Mouse (Mus musculus): ENCODE results near the gene Plxdc1. TPM values are rescaled to one million over a fixed set of nuclear protein-coding genes. Genes with fewer than 3 reads are reported as not detected.

Gene Plxdc1
- polyA plus RNA-seq, 1 experiment from 2014 or later, result 0.40 TPM

- Histone ChIP-seq H3K4me2 (replicated peaks; ENCODE audit: low read depth) (peak within 1 kb of the TSS; percentile 54), H3K27ac (replicated peaks) (peak within 1 kb of the TSS; percentile 86), H3K27me3 (ENCODE audit: control insufficient read depth, insufficient read depth, low read length) (no peaks in the 10 kb centered on the region), H3K36me3 (ENCODE audit: control insufficient read depth, insufficient read depth, low read length) (no peaks in the 10 kb centered on the region), H3K9ac (ENCODE audit: low read length) (peak within 1 kb of the TSS; percentile 63), H3K9me3 (ENCODE audit: control insufficient read depth, low read length) (no peaks in the 10 kb centered on the region), H3K4me1 (replicated peaks; ENCODE audit: control insufficient read depth, insufficient read depth) (no peaks in the 10 kb centered on the region), H3K4me3 (ENCODE audit: low read depth, low read length) (peak within 1 kb of the TSS; percentile 54)
- peak; percentile 79 for TF ChIP-seq CTCF (IDR thresholded peaks at IDR 0.05; ENCODE audit: low read depth)
- TF ChIP-seq EP300 (optimal IDR thresholded peaks at IDR 0.05), result peak; percentile 82
- peak; percentile 96 for DNase-seq (ENCODE audit: low spot score)
- ATAC-seq (ENCODE audit: low FRiP score, low TSS enrichment), result peak; percentile 96
- WGBS, result under 1% methylated on average over 37 of the region's 37 CpGs
Measured at GRCm38 (mm10) chr11:97883918-97884600, 102.2 kb downstream of the Plxdc1 start, which contains the start of gene Fbxo47. TSS of gene Fbxo47 (minus strand) at chr11:97884154.

- no peaks in the 10 kb centered on the region for H3K9me3 ChIP-seq (ENCODE audit: control insufficient read depth, low read length)
- ATAC-seq (ENCODE audit: low FRiP score, low TSS enrichment), result peak; percentile 32
- peak overlapping the region; percentile 79 for H3K27ac ChIP-seq (replicated peaks)
- H3K4me3 ChIP-seq (ENCODE audit: low read depth, low read length), result peak overlapping the region; percentile 54
- WGBS, result 5% methylated on average over 26 of the region's 26 CpGs
- H3K36me3 ChIP-seq (ENCODE audit: control insufficient read depth, insufficient read depth, low read length), result no peaks in the 10 kb centered on the region
- H3K4me1 ChIP-seq (replicated peaks; ENCODE audit: control insufficient read depth, insufficient read depth), result no peaks in the 10 kb centered on the region
- peak; percentile 79 for DNase-seq (ENCODE audit: low spot score)
- TF ChIP-seq CTCF (IDR thresholded peaks at IDR 0.05; ENCODE audit: low read depth) (no peak), EP300 (optimal IDR thresholded peaks at IDR 0.05) (no peak)
- H3K9ac ChIP-seq (ENCODE audit: low read length), result peak overlapping the region; percentile 63
- no peaks in the 10 kb centered on the region for H3K27me3 ChIP-seq (ENCODE audit: control insufficient read depth, insufficient read depth, low read length)
- peak overlapping the region; percentile 54 for H3K4me2 ChIP-seq (replicated peaks; ENCODE audit: low read depth)
Measured at GRCm38 (mm10) chr11:97883542-97883917, 102.7 kb downstream of the Plxdc1 start.

GRCm38 (mm10) chr11:97880362-97880761 is 105.9 kb downstream of the Plxdc1 start:
- no peaks in the 10 kb centered on the region for H3K36me3 ChIP-seq (ENCODE audit: control insufficient read depth, insufficient read depth, low read length)
- no peak overlapping the region for H3K27ac ChIP-seq (replicated peaks)
- H3K4me2 ChIP-seq (replicated peaks; ENCODE audit: low read depth), result no peak overlapping the region
- H3K27me3 ChIP-seq (ENCODE audit: control insufficient read depth, insufficient read depth, low read length), result no peaks in the 10 kb centered on the region
- WGBS, result 85% methylated on average over 4 of the region's 4 CpGs
- DNase-seq (ENCODE audit: low spot score), result no peak
- TF ChIP-seq CTCF (IDR thresholded peaks at IDR 0.05; ENCODE audit: low read depth) (no peak), EP300 (optimal IDR thresholded peaks at IDR 0.05) (no peak)
- no peak overlapping the region for H3K9ac ChIP-seq (ENCODE audit: low read length)
- ATAC-seq (ENCODE audit: low FRiP score, low TSS enrichment), result no peak
- H3K4me3 ChIP-seq (ENCODE audit: low read depth, low read length), result no peak overlapping the region
- H3K4me1 ChIP-seq (replicated peaks; ENCODE audit: control insufficient read depth, insufficient read depth), result no peaks in the 10 kb centered on the region
- H3K9me3 ChIP-seq (ENCODE audit: control insufficient read depth, low read length), result no peaks in the 10 kb centered on the region

- Histone ChIP-seq H3K27ac (replicated peaks) (no peak overlapping the region), H3K9ac (ENCODE audit: low read length) (no peak overlapping the region), H3K4me1 (replicated peaks; ENCODE audit: control insufficient read depth, insufficient read depth) (no peaks in the 10 kb centered on the region), H3K4me3 (ENCODE audit: low read depth, low read length) (no peak overlapping the region), H3K9me3 (ENCODE audit: control insufficient read depth, low read length) (no peaks in the 10 kb centered on the region), H3K27me3 (ENCODE audit: control insufficient read depth, insufficient read depth, low read length) (no peaks in the 10 kb centered on the region), H3K4me2 (replicated peaks; ENCODE audit: low read depth) (no peak overlapping the region), H3K36me3 (ENCODE audit: control insufficient read depth, insufficient read depth, low read length) (no peaks in the 10 kb centered on the region)
- DNase-seq (ENCODE audit: low spot score) (no peak), ATAC-seq (ENCODE audit: low FRiP score, low TSS enrichment) (no peak)
- 82% methylated on average over 2 of the region's 2 CpGs for WGBS
- no peak for TF ChIP-seq EP300 (optimal IDR thresholded peaks at IDR 0.05)
Measured at GRCm38 (mm10) chr11:97877341-97877740, 108.9 kb downstream of the Plxdc1 start.

GRCm38 (mm10) chr11:97874396-97874795 is 111.8 kb downstream of the Plxdc1 start:
- no peaks in the 10 kb centered on the region for H3K36me3 ChIP-seq (ENCODE audit: control insufficient read depth, insufficient read depth, low read length)
- TF ChIP-seq CTCF (IDR thresholded peaks at IDR 0.05; ENCODE audit: low read depth), result no peak
- no peak for TF ChIP-seq EP300 (optimal IDR thresholded peaks at IDR 0.05)

More at GRCm38 (mm10) chr11:97874396-97874795, 111.8 kb downstream of the Plxdc1 start:
- no peak overlapping the region for H3K4me3 ChIP-seq (ENCODE audit: low read depth, low read length)
- H3K4me1 ChIP-seq (replicated peaks; ENCODE audit: control insufficient read depth, insufficient read depth), result no peaks in the 10 kb centered on the region
- no peak overlapping the region for H3K27ac ChIP-seq (replicated peaks)
- DNase-seq (ENCODE audit: low spot score) (no peak), ATAC-seq (ENCODE audit: low FRiP score, low TSS enrichment) (no peak)
- H3K27me3 ChIP-seq (ENCODE audit: control insufficient read depth, insufficient read depth, low read length), result no peaks in the 10 kb centered on the region
- 74% methylated on average over 1 of the region's 1 CpGs for WGBS
- no peak overlapping the region for H3K9ac ChIP-seq (ENCODE audit: low read length)
- H3K4me2 ChIP-seq (replicated peaks; ENCODE audit: low read depth), result no peak overlapping the region
- no peaks in the 10 kb centered on the region for H3K9me3 ChIP-seq (ENCODE audit: control insufficient read depth, low read length)

Small RNA genes lying within 50 kb of the gene (microRNA-seq; reads per million reads assigned to microRNA genes)
- gene Gm22461, result not detected
- not detected for gene Gm27597

Other genes with a start within 250 kb of the Plxdc1 start
- gene Pip4k2b, start 241.7 kb downstream of the Plxdc1 start, polyA plus RNA-seq (2015; fragmentation: Nextera tagmentation; extraction: Ambion mirVana), result 0.73 and 0.75 TPM in 2 replicates
- 9.0 TPM in 2 replicates for gene Cwc25, start 219.9 kb downstream of the Plxdc1 start, polyA plus RNA-seq (2015; fragmentation: Nextera tagmentation; extraction: Ambion mirVana)
- not detected in 2 replicates for gene 1700001P01Rik, start 210.5 kb downstream of the Plxdc1 start, polyA plus RNA-seq (2015; fragmentation: Nextera tagmentation; extraction: Ambion mirVana)
- gene Rpl23, start 204.0 kb downstream of the Plxdc1 start, polyA plus RNA-seq (2015; fragmentation: Nextera tagmentation; extraction: Ambion mirVana), result 585 and 586 TPM in 2 replicates
- 84.0 and 90.1 TPM in 2 replicates for gene Lasp1, start 187.4 kb downstream of the Plxdc1 start, polyA plus RNA-seq (2015; fragmentation: Nextera tagmentation; extraction: Ambion mirVana)
- gene B230217C12Rik, start 145.7 kb downstream of the Plxdc1 start, polyA plus RNA-seq (2015; fragmentation: Nextera tagmentation; extraction: Ambion mirVana), result 1.1 and 1.9 TPM in 2 replicates
- gene Fbxo47, start 102.3 kb downstream of the Plxdc1 start, polyA plus RNA-seq (2015; fragmentation: Nextera tagmentation; extraction: Ambion mirVana), result 0.29 and 0.34 TPM in 2 replicates
- 7.5 and 9.8 TPM in 2 replicates for gene Arl5c, start 9.7 kb upstream of the Plxdc1 start, polyA plus RNA-seq (2015; fragmentation: Nextera tagmentation; extraction: Ambion mirVana)
- gene Cacnb1, start 36.6 kb upstream of the Plxdc1 start, polyA plus RNA-seq (2015; fragmentation: Nextera tagmentation; extraction: Ambion mirVana), result 4.2 and 4.9 TPM in 2 replicates
- 863 and 874 TPM in 2 replicates for gene Rpl19, start 40.3 kb upstream of the Plxdc1 start, polyA plus RNA-seq (2015; fragmentation: Nextera tagmentation; extraction: Ambion mirVana)
- 0.05 and 0.08 TPM in 2 replicates for gene Stac2, start 67.0 kb upstream of the Plxdc1 start, polyA plus RNA-seq (2015; fragmentation: Nextera tagmentation; extraction: Ambion mirVana)
- 11.7 and 12.7 TPM in 2 replicates for gene Fbxl20, start 164.0 kb upstream of the Plxdc1 start, polyA plus RNA-seq (2015; fragmentation: Nextera tagmentation; extraction: Ambion mirVana)
- 25.5 and 26.8 TPM in 2 replicates for gene Med1, start 206.8 kb upstream of the Plxdc1 start, polyA plus RNA-seq (2015; fragmentation: Nextera tagmentation; extraction: Ambion mirVana)
- gene Cdk12, start 216.6 kb upstream of the Plxdc1 start, polyA plus RNA-seq (2015; fragmentation: Nextera tagmentation; extraction: Ambion mirVana), result 3.8 and 4.1 TPM in 2 replicates

All from stomach, postnatal 0 days (tissue).